Mouse (Mus musculus) lung, adult 2 months (tissue): Measurements from ENCODE around the gene Ndufc2.

ENCODE experiments used
- CTCF ChIP-seq: fragments of 200-500 bp; IDR thresholded peaks from 2 replicates; pipeline ENCODE4 v1.5.1; 2011; ENCODE audit warnings: mild to moderate bottlenecking, low read length, control low read depth; ENCODE audit not compliant: insufficient read depth
- POLR2A ChIP-seq: fragments of 200-500 bp; IDR thresholded peaks from 2 replicates; pipeline ENCODE4 v1.6.1; 2011; ENCODE audit warnings: low read depth, mild to moderate bottlenecking, control low read depth, low read length, borderline replicate concordance; ENCODE audit errors: extremely low read depth

GRCm38 (mm10) chr7:97416906-97417777 is 17.3 kb downstream of the Ndufc2 start, which contains the start of gene Thrsp:
- TF ChIP-seq CTCF (no peak), POLR2A (0 out of 2 replicates have a peak, but pooled peaks have one; percentile 16)
